Mouse (Mus musculus): Measurements from ENCODE around the gene Aqp1.
A peak's percentile ranks its signal among the peaks of the same experiment; 100 is the strongest.

Gene Aqp1

GRCm38 (mm10) chr6:55335989-55336514, at the start of gene Aqp1:
TSS of gene Aqp1 (plus strand) at chr6:55336432.
- DNase-seq, result peak; percentile 90 to 92

GRCm38 (mm10) chr6:55288007-55288602, 48.1 kb upstream of the Aqp1 start:
- peak; percentile 33 to 45 for DNase-seq

GRCm38 (mm10) chr6:55294549-55295131, 41.6 kb upstream of the Aqp1 start:
- peak; percentile 30 to 31 for DNase-seq

- peak in 1 of 2 experiments; percentile 24 for DNase-seq
These were observed 40.9 kb upstream of the Aqp1 start for GRCm38 (mm10) chr6:55295325-55295724.

- peak; percentile 54 to 61 for DNase-seq
These were observed 36.8 kb upstream of the Aqp1 start for GRCm38 (mm10) chr6:55299482-55299881.

- peak; percentile 47 to 77 for DNase-seq
These were observed 36.3 kb upstream of the Aqp1 start for GRCm38 (mm10) chr6:55299917-55300316.

GRCm38 (mm10) chr6:55300704-55301103, 35.5 kb upstream of the Aqp1 start:
- DNase-seq, result no peak

GRCm38 (mm10) chr6:55310179-55310578, 26.1 kb upstream of the Aqp1 start:
- DNase-seq, result no peak

GRCm38 (mm10) chr6:55311962-55312361, 24.3 kb upstream of the Aqp1 start:
- no peak for DNase-seq

- no peak for DNase-seq
These were observed 22.3 kb upstream of the Aqp1 start for GRCm38 (mm10) chr6:55313893-55314292.

GRCm38 (mm10) chr6:55314628-55315027, 21.6 kb upstream of the Aqp1 start:
- DNase-seq, result no peak

GRCm38 (mm10) chr6:55318597-55318996, 17.6 kb upstream of the Aqp1 start:
- DNase-seq, result no peak

- DNase-seq, result no peak
These were observed 16.4 kb upstream of the Aqp1 start for GRCm38 (mm10) chr6:55319585-55320551.

- no peak for DNase-seq
These were observed 15.3 kb upstream of the Aqp1 start for GRCm38 (mm10) chr6:55320894-55321293.

GRCm38 (mm10) chr6:55321518-55321917, 14.7 kb upstream of the Aqp1 start:
- no peak for DNase-seq

GRCm38 (mm10) chr6:55322980-55323379, 13.3 kb upstream of the Aqp1 start:
- no peak for DNase-seq

GRCm38 (mm10) chr6:55323908-55324634, 12.2 kb upstream of the Aqp1 start:
- peak; percentile 68 to 72 for DNase-seq

- DNase-seq, result no peak
These were observed 11.4 kb upstream of the Aqp1 start for GRCm38 (mm10) chr6:55324785-55325184.

- DNase-seq, result no peak
These were observed 9.9 kb upstream of the Aqp1 start for GRCm38 (mm10) chr6:55326299-55326698.

GRCm38 (mm10) chr6:55327326-55327725, 8.9 kb upstream of the Aqp1 start:
- no peak for DNase-seq

- peak; percentile 78 to 80 for DNase-seq
These were observed 8.1 kb upstream of the Aqp1 start for GRCm38 (mm10) chr6:55328179-55328578.

- DNase-seq, result no peak
These were observed 4.9 kb upstream of the Aqp1 start for GRCm38 (mm10) chr6:55331315-55331714.
